Mouse (Mus musculus): ENCODE results near the gene 1700020A23Rik. TPM values are rescaled to one million over a fixed set of nuclear protein-coding genes. Genes with fewer than 3 reads are reported as not detected.

Gene 1700020A23Rik
- polyA plus RNA-seq, 1 experiment from 2014 or later: not detected

DNA sequence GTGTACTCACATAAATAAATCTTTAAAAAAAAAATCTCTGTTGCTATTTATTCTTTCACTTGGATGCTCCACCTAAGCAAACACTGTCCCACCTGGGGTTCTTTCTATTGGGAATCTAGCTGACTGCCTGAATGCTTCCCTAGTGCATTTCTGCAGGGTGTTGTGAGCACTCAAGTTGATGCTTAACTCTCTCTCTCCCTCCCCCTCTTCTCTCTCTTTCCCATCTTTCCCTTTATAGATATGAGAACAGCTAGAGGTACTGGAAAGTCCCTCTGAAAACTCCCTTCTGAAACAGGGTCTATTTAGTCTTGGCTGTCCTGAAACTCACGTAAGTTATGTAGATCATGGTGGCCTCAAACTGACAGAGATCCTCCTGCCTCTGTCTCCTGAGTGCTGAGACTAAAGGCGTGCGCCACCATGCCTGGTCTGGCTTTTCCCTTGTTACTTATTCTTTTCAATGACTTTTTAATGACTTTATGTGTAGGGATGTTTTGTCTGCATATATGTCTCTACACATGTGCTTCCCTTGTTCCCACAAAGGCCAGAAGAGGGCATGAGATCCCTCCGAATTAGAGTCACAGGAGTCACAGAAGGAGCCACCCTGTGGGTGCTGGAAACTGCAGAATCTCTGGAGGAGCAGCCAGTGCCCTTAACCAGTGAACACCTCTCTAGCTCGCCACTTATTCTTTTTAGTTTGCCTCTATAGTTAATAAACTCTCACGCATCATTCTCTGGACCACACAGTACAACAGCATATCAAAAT lies 9.2 kb downstream of the 1700020A23Rik start:
- ATAC-seq (replicated peaks): no peak
- Histone ChIP-seq H3K27me3 (replicated peaks) (no peaks in the 10 kb centered on the region), H3K27ac (no peak overlapping the region), H3K4me3 (no peak overlapping the region), H3K9me3 (no peaks in the 10 kb centered on the region), H3K9ac (no peak overlapping the region), H3K4me1 (no peaks in the 10 kb centered on the region), H3K36me3 (replicated peaks) (no peaks in the 10 kb centered on the region), H3K4me2 (no peak overlapping the region)
- 72% methylated on average over 6 of the region's 6 CpGs for WGBS

DNA sequence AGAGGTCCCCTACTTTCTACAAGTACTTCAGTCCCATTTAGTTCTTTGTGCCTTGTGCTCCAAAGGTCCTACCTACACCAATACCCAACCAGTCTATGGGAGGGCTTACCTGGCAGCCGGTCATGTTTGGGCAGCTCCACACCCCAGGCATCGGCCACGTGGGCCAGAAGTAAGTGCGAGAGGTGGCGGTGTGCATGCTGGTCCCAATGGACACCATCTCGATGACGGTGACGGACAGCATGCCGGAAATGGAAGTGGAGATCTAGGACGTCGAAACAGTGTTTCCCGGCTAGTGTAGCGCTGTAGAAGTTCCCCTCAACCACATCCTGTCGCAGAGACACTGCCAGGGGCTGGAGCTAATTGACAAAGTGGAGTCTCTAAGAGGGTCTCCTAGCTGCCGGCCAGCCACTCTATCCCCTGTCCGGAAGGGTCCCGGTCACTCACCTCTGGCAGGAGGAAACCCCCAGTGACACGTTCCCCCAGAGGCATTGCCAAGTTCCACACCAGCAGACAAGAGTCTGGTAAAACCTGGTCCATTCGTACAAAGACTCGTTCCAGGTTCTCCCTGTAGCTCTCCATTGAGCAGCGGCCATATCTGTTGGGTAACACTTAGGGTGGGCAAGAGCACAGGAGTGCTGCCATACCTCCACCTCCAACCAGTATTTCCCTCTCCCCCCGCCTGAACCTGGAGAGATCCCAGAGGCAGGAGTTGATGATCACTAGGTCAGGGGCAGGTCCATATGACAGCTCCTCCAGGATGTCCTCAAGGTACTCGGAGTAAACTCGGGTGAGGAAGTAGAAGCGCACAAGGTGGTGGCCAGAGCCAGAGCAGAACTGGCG lies 16.9 kb downstream of the 1700020A23Rik start:
- H3K27ac ChIP-seq: no peak overlapping the region
- no peak for ATAC-seq (replicated peaks)
- H3K4me3 ChIP-seq: no peak overlapping the region
- peaks cover 41% of the 10 kb centered on the region for H3K4me1 ChIP-seq
- H3K4me2 ChIP-seq: no peak overlapping the region
- H3K27me3 ChIP-seq (replicated peaks): no peaks in the 10 kb centered on the region
- no peak overlapping the region for H3K9ac ChIP-seq
- WGBS: 97% methylated on average over 26 of the region's 26 CpGs
- no peaks in the 10 kb centered on the region for H3K36me3 ChIP-seq (replicated peaks)
- no peaks in the 10 kb centered on the region for H3K9me3 ChIP-seq

DNA sequence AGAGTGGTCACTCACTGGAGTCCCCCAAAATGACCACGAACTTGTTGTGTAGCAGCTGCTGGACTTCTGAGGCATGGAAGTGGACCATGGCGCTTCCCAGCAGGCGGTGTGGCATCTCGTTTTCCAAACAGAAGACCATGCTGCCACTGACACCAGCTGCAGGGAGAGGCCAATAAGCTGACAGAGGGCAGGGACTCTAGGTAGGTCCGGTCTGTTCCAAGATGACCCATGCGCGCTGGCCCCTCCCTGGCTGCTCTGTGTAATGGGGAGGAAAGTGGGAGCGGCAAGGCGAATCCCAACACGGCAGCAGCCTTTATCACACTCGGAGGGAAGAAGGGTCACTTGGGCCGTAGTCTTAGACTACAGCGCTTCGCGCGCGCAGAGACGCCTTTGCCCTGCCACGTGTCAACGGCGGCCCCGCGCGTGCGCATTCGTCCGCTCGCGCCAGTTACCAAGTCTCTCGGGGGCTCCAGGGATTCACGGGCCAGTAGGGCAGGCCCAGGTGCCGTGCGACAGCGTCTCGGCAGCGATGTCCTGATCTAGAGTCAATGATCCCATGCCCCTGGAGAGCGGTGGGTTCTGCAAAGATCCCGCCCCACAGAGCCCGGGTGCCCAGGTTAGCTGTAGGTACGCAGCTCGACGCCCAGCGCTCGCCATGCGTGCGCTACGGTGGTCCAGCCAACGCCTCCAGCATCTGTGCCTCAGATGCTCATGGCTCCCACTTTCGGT lies 18.5 kb downstream of the 1700020A23Rik start:
- WGBS: 14% methylated on average over 49 of the region's 49 CpGs
- peak; percentile 84 for ATAC-seq (replicated peaks)

DNA sequence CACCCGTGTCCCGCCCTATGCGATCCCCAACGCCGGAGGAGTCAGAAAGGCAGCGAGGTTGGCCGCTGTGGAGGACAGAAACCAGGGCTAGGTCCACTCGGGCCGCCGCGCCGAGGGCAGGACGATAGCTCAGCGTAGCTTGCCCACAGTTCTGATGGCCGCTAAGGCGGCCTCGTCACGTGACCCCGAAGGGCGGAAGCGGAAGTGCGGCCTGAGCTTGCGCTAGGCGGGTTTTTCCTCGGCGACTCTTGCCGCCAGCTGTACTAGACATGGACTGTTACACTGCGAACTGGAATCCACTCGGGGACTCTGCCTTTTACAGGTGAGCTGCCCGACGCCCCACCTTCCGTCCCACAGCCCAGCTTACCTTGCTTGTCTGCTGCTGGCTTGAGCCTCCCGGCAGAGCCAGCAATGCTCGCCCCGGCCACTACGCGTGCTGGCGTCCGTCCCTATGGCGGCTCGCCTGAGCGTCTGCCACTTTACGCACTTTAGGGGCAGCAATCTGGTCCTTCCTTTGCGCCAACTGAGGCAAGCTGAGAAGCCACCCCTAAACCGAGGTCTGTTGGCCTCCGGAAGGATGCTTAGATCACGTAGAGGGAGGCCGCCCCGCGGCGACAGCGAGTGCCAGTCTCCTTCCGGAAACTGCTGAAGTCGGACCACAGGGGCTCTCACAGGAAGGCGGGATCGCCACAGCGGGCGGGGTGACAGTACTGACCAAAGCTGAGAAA lies 19.2 kb downstream of the 1700020A23Rik start, which contains the start of the genes Vps16 and Pced1a:
Gene Vps16, plus strand, starts transcription at position 214 of the 728 bp plus-strand sequence.
Gene Pced1a, minus strand, starts transcription at position 576 of the 728 bp plus-strand sequence.
- ATAC-seq (replicated peaks): peak; percentile 96
- peak within 1 kb of the TSS; percentile 95 for H3K27ac ChIP-seq
- under 1% methylated on average over 58 of the region's 58 CpGs for WGBS
- peak within 1 kb of the TSS; percentile 77 for H3K4me2 ChIP-seq
- H3K9me3 ChIP-seq: no peaks in the 10 kb centered on the region
- peaks cover 41% of the 10 kb centered on the region for H3K4me1 ChIP-seq
- peak within 1 kb of the TSS; percentile 60 for H3K4me3 ChIP-seq
- H3K27me3 ChIP-seq (replicated peaks): no peaks in the 10 kb centered on the region
- no peaks in the 10 kb centered on the region for H3K36me3 ChIP-seq (replicated peaks)
- H3K9ac ChIP-seq: peak within 1 kb of the TSS; percentile 79

More for the DNA sequence above, 18.5 kb downstream of the 1700020A23Rik start:
- Histone ChIP-seq H3K4me3 (peak overlapping the region; percentile 60), H3K4me1 (peaks cover 41% of the 10 kb centered on the region), H3K4me2 (peak overlapping the region; percentile 77), H3K27ac (peak overlapping the region; percentile 95), H3K9me3 (no peaks in the 10 kb centered on the region), H3K9ac (peak overlapping the region; percentile 79), H3K27me3 (replicated peaks) (no peaks in the 10 kb centered on the region), H3K36me3 (replicated peaks) (no peaks in the 10 kb centered on the region)

DNA sequence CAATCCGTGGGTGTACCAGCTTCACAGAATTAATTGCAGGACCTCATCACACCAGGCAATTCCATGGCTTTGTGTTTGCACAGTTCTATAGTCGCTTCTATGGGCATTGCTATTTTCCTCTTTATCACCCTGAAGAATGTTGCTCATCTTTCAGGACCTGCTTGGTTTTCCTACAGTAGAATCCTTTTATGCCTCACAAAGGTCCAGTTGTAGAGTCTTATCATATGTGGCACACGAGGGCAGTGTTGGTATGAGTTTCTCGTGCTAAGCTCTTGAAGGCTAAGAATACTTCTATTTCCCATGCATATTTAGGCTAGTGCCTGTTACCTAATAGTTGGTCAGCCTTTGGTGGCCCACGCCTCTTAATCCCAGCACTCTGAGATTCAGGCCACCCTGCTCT lies 20.1 kb downstream of the 1700020A23Rik start:
- WGBS: 40% methylated on average over 5 of the region's 5 CpGs

DNA sequence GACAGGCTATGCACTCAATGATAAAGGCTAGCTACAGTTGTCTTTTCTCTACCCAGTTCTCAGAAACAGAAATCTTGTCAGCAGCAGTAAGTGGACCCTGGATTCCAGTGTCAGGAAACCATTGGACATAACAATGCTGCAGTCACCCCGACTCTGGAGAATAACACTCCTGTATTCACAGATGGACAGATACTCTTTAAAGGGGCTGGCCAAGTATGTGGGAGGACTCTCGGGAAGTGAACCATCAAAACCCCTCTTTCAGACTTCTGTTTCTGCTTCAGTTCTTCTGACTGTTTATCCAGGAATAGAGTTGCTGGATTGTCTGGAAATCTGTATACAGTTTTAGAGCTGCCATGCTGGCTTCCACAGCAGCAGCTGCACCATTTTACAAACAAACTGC lies 24.8 kb downstream of the 1700020A23Rik start:
- H3K27ac ChIP-seq: no peak overlapping the region
- WGBS: 71% methylated on average over 2 of the region's 2 CpGs
- no peak overlapping the region for H3K4me3 ChIP-seq
- no peaks in the 10 kb centered on the region for H3K36me3 ChIP-seq (replicated peaks)
- no peaks in the 10 kb centered on the region for H3K9me3 ChIP-seq
- H3K4me2 ChIP-seq: no peak overlapping the region
- no peak overlapping the region for H3K9ac ChIP-seq
- H3K27me3 ChIP-seq (replicated peaks): no peaks in the 10 kb centered on the region
- ATAC-seq (replicated peaks): no peak
- H3K4me1 ChIP-seq: peaks cover 14% of the 10 kb centered on the region

More for the DNA sequence above, 20.1 kb downstream of the 1700020A23Rik start:
- H3K9ac ChIP-seq: peak overlapping the region; percentile 79
- H3K9me3 ChIP-seq: no peaks in the 10 kb centered on the region
- H3K4me3 ChIP-seq: peak overlapping the region; percentile 60
- no peaks in the 10 kb centered on the region for H3K36me3 ChIP-seq (replicated peaks)
- H3K27ac ChIP-seq: peak overlapping the region; percentile 95; the same call in 1 of the 2 replicates
- H3K4me1 ChIP-seq: peaks cover 41% of the 10 kb centered on the region
- no peak for ATAC-seq (replicated peaks)
- no peaks in the 10 kb centered on the region for H3K27me3 ChIP-seq (replicated peaks)
- peak overlapping the region; percentile 77 for H3K4me2 ChIP-seq

DNA sequence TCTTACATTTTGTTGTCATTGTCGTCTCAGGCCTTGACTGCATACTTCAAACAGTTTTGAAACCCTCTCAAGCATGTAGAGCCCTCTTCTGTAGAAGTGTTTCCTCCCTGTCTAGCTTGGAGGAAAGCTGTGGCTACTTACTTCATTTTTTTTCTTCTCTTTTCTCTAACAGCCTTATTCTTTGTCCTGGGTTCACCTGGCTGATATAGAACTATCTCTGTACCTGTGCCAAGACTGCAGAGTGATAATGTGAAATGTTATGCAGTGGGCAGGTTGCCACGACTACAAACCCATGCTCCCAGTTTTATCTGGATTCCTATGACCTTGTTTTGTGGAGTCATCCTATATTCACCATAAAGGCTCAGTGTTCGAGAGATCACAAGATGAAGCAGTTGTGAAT lies 25.4 kb downstream of the 1700020A23Rik start:
- Histone ChIP-seq H3K36me3 (replicated peaks) (no peaks in the 10 kb centered on the region), H3K9me3 (no peaks in the 10 kb centered on the region), H3K27me3 (replicated peaks) (no peaks in the 10 kb centered on the region), H3K27ac (no peak overlapping the region), H3K9ac (no peak overlapping the region), H3K4me1 (peaks cover 7% of the 10 kb centered on the region), H3K4me3 (no peak overlapping the region), H3K4me2 (no peak overlapping the region)
- no peak for ATAC-seq (replicated peaks)
- 82% methylated on average over 3 of the region's 3 CpGs for WGBS

DNA sequence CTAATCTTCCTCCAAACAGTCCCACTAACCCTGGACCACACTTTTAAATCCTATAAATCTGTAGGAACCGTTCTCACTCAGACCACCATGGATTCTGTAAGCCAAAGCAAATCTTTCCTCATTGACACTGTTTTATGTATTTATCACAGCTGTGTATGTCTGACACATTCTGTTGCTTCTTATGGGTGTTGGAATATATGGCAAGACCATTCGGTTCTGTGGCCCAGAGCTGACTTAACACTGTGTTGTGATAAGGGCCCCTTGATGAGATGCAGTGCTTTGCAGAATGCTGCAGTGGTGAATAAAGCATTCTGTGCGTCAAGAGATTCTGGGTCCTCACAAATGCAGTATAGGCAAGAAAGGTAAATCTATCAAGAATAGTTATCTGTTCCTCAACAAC lies 27.1 kb downstream of the 1700020A23Rik start:
- no peak for ATAC-seq (replicated peaks)

DNA sequence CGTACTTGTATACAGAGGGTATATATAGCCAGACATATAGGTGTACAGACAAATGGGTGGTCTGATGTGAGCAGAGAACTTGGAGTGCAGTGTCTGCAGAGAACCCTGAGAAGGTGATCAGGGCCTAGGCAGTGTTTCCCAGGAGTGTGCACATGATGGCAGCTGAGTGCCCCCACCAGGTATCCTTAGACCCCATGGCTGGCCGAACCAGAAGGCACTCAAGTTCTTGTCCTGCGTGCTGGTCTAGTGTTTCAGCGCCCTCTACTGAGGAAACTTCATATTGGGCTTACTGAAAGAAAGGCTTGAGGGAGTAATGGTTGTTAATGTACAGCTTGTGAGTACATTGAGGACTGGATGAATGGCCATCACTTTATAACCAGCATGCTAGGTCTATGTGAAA lies 28.1 kb downstream of the 1700020A23Rik start:
- Histone ChIP-seq H3K9ac (no peak overlapping the region), H3K27ac (no peak overlapping the region), H3K36me3 (replicated peaks) (peaks cover under 1% of the 10 kb centered on the region; the same call in 1 of the 2 replicates), H3K4me1 (no peaks in the 10 kb centered on the region), H3K4me3 (no peak overlapping the region), H3K27me3 (replicated peaks) (no peaks in the 10 kb centered on the region), H3K4me2 (no peak overlapping the region), H3K9me3 (no peaks in the 10 kb centered on the region)
- 0 out of 2 replicates have a peak, but pooled peaks have one; percentile 42 for ATAC-seq (replicated peaks)
- WGBS: 25% methylated on average over 4 of the region's 4 CpGs

More for the DNA sequence above, 27.1 kb downstream of the 1700020A23Rik start:
- Histone ChIP-seq H3K4me2 (no peak overlapping the region), H3K4me3 (no peak overlapping the region), H3K36me3 (replicated peaks) (no peaks in the 10 kb centered on the region), H3K9ac (no peak overlapping the region), H3K27me3 (replicated peaks) (no peaks in the 10 kb centered on the region), H3K9me3 (no peaks in the 10 kb centered on the region), H3K27ac (no peak overlapping the region), H3K4me1 (no peaks in the 10 kb centered on the region)
- 92% methylated on average over 3 of the region's 3 CpGs for WGBS

DNA sequence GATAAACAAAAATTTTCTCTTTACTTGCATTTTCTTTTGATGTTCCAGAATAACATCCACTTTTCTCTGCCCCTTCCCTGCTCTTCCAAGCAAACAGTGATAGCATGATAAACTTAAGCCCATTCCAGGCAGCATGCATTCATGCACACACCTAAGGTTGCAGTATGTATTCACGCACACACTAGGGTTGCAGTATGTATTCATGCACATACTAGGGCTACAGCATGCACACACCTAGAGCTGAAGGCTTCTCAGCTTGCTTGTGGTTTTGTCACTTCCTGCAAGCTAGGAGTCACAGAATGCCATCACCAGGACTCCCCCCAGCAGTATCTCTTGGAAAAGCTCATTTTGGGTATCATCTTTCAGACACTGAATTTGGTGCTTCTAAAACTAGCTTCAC lies 31.7 kb downstream of the 1700020A23Rik start:
- H3K4me2 ChIP-seq: no peak overlapping the region
- H3K27me3 ChIP-seq (replicated peaks): no peaks in the 10 kb centered on the region
- H3K27ac ChIP-seq: no peak overlapping the region
- ATAC-seq (replicated peaks): no peak
- H3K9me3 ChIP-seq: no peaks in the 10 kb centered on the region
- H3K4me3 ChIP-seq: no peak overlapping the region
- peaks cover 16% of the 10 kb centered on the region; the same call in 1 of the 2 replicates for H3K36me3 ChIP-seq (replicated peaks)
- 94% methylated on average over 1 of the region's 1 CpGs for WGBS
- H3K4me1 ChIP-seq: no peaks in the 10 kb centered on the region
- no peak overlapping the region for H3K9ac ChIP-seq

DNA sequence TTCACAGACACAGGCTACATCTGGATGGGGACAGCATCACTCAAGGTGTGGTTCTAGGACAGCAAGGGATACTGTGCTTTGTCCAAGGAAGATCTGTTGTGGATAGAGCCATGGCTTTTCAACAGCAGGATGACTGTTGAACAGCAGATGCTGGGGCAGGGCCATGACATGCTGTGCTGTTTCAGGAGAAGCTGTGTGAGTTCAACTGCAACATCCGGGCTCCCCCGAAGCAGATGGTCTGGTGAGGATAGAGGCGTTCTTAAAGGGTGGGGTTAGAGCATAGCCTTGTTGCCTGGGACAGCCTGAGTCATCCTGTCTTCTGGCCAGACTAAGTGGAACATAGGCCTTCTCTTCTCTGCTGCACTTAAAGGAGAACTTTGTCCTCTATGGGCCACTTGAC lies 33.8 kb downstream of the 1700020A23Rik start:
- WGBS: 96% methylated on average over 3 of the region's 3 CpGs
- Histone ChIP-seq H3K27me3 (replicated peaks) (no peaks in the 10 kb centered on the region), H3K9ac (no peak overlapping the region), H3K36me3 (replicated peaks) (peaks cover 35% of the 10 kb centered on the region), H3K4me2 (no peak overlapping the region), H3K27ac (no peak overlapping the region), H3K4me3 (no peak overlapping the region), H3K4me1 (no peaks in the 10 kb centered on the region), H3K9me3 (no peaks in the 10 kb centered on the region)
- ATAC-seq (replicated peaks): no peak

Data from midbrain, embryonic 15.5 days (tissue).